Comparison of ENCODE assay signal across 10 mouse cellular contexts in the genomic region with DNA sequence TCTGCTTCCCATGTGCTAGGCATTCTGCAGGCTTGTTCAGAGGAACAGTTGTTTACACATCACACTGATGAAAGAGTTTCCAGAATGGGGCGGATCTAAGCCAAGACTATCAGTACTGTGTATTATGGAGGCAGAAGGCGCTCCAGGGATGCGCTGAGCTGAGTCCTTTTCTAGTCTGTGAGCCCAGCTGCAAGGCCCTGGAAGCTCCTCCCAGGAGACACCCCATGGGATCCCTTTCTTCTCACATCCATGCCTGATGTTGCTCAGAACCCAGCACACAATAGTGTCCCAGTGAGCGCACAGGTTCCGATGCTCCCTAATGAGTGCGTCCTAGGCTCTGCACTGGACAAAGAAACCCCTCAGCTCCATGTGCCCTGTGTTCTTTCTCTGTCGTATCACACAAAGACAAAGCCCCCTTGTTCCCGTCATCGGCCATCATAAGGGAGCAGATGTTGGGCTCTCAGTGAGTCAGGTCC.
DNase-seq lines count a peak whose midpoint lies in the region; ATAC-seq lines count a peak whose summit lies in the region.
"Had no signal": no experiment of that assay in that cellular context is flagged by ENCODE, and none has a peak within 500 bp of the region (broad histone marks: within the 10 kb centered on the region; RNA-seq: fewer than 3 reads in every experiment).

No protein-coding gene starts in this region.

- ATAC-seq in intestine, embryonic 14.5 days (replicated peaks; ENCODE audit: low FRiP score, low TSS enrichment, low read depth): peak; percentile 76; the same call in 1 of the 2 replicates
- ATAC-seq in intestine, embryonic 16.5 days: no peak; the same call in 1 of the 2 replicates
- ATAC-seq in embryonic facial prominence, embryonic 15.5 days (ENCODE audit: insufficient number of reproducible peaks, low FRiP score, low TSS enrichment, low read depth): peak; percentile 39; the same call in 1 of the 2 replicates
- ATAC-seq in neural tube, embryonic 14.5 days (ENCODE audit: low read depth): peak; percentile 49; the same call in 1 of the 2 replicates

- H3K4me1 ChIP-seq in intestine, embryonic 14.5 days (replicated peaks; ENCODE audit: control insufficient read depth, insufficient read depth, low read length): no peaks in the 10 kb centered on the region
- no peaks in the 10 kb centered on the region for H3K4me1 ChIP-seq in intestine, embryonic 16.5 days (ENCODE audit: control insufficient read depth, insufficient read depth, low read length)
- 0 out of 2 replicates have a peak, but pooled peaks cover 5% of the 10 kb centered on the region for H3K4me1 ChIP-seq in embryonic facial prominence, embryonic 15.5 days
- H3K4me1 ChIP-seq in neural tube, embryonic 14.5 days (ENCODE audit: control insufficient read depth, insufficient read depth, low read length): no peaks in the 10 kb centered on the region

- H3K4me2 ChIP-seq in intestine, embryonic 14.5 days (ENCODE audit: low read length): no peak overlapping the region
- H3K4me2 ChIP-seq in intestine, embryonic 16.5 days (ENCODE audit: low read depth, low read length): no peak overlapping the region
- no peak overlapping the region for H3K4me2 ChIP-seq in embryonic facial prominence, embryonic 15.5 days (replicated peaks)
- no peak overlapping the region for H3K4me2 ChIP-seq in neural tube, embryonic 14.5 days (ENCODE audit: low read depth, low read length)
- H3K4me2 ChIP-seq: limb, embryonic 12.5 days had no signal

- H3K27me3 ChIP-seq in intestine, embryonic 14.5 days (replicated peaks; ENCODE audit: control insufficient read depth, insufficient read depth, low read length): no peaks in the 10 kb centered on the region
- no peaks in the 10 kb centered on the region for H3K27me3 ChIP-seq in intestine, embryonic 16.5 days (replicated peaks; ENCODE audit: control insufficient read depth, insufficient read depth, low read length)
- H3K27me3 ChIP-seq in embryonic facial prominence, embryonic 15.5 days: no peaks in the 10 kb centered on the region
- no peaks in the 10 kb centered on the region for H3K27me3 ChIP-seq in neural tube, embryonic 14.5 days (ENCODE audit: control insufficient read depth, insufficient read depth, low read length)
- H3K27me3 ChIP-seq: CH12.LX; limb, embryonic 12.5 days had no signal

- no peak overlapping the region for H3K4me3 ChIP-seq in intestine, embryonic 14.5 days (ENCODE audit: low read depth, low read length)
- no peak overlapping the region for H3K4me3 ChIP-seq in intestine, embryonic 16.5 days (ENCODE audit: low read length)
- H3K4me3 ChIP-seq in embryonic facial prominence, embryonic 15.5 days (replicated peaks): no peak overlapping the region
- no peak overlapping the region for H3K4me3 ChIP-seq in neural tube, embryonic 14.5 days (ENCODE audit: low read depth, low read length)
- H3K4me3 ChIP-seq: limb, embryonic 12.5 days had no signal

- no peaks in the 10 kb centered on the region for H3K9me3 ChIP-seq in intestine, embryonic 14.5 days (ENCODE audit: control insufficient read depth, low read length)
- H3K9me3 ChIP-seq in intestine, embryonic 16.5 days (ENCODE audit: control insufficient read depth, low read length): no peaks in the 10 kb centered on the region
- H3K9me3 ChIP-seq in embryonic facial prominence, embryonic 15.5 days (replicated peaks): no peaks in the 10 kb centered on the region
- H3K9me3 ChIP-seq in neural tube, embryonic 14.5 days (ENCODE audit: control insufficient read depth, low read length): no peaks in the 10 kb centered on the region
- H3K9me3 ChIP-seq: limb, embryonic 12.5 days had no signal

- H3K9ac ChIP-seq in intestine, embryonic 14.5 days (ENCODE audit: low read length): no peak overlapping the region
- H3K9ac ChIP-seq in intestine, embryonic 16.5 days (ENCODE audit: low read depth, low read length): no peak overlapping the region
- no peak overlapping the region for H3K9ac ChIP-seq in embryonic facial prominence, embryonic 15.5 days
- no peak overlapping the region for H3K9ac ChIP-seq in neural tube, embryonic 14.5 days (replicated peaks; ENCODE audit: low read depth, low read length)
- H3K9ac ChIP-seq: limb, embryonic 12.5 days had no signal

- 71% methylated on average over 9 of the region's 9 CpGs for WGBS in intestine, embryonic 14.5 days
- 75% methylated on average over 9 of the region's 9 CpGs for WGBS in intestine, embryonic 16.5 days
- WGBS in embryonic facial prominence, embryonic 15.5 days: 67% methylated on average over 9 of the region's 9 CpGs
- WGBS in neural tube, embryonic 14.5 days: 35% methylated on average over 9 of the region's 9 CpGs

- peaks cover 14% of the 10 kb centered on the region for H3K36me3 ChIP-seq in intestine, embryonic 14.5 days (ENCODE audit: control insufficient read depth, insufficient read depth, low read length)
- H3K36me3 ChIP-seq in intestine, embryonic 16.5 days (ENCODE audit: control insufficient read depth, insufficient read depth, low read length): no peaks in the 10 kb centered on the region
- peaks cover 16% of the 10 kb centered on the region for H3K36me3 ChIP-seq in embryonic facial prominence, embryonic 15.5 days
- 0 out of 2 replicates have a peak, but pooled peaks cover 6% of the 10 kb centered on the region for H3K36me3 ChIP-seq in neural tube, embryonic 14.5 days (ENCODE audit: control insufficient read depth, insufficient read depth, low read length)

- peak overlapping the region; percentile 1; the same call in 1 of the 2 replicates for H3K27ac ChIP-seq in intestine, embryonic 14.5 days (ENCODE audit: low read depth)
- H3K27ac ChIP-seq in intestine, embryonic 16.5 days (ENCODE audit: low read length): no peak overlapping the region
- no peak overlapping the region for H3K27ac ChIP-seq in embryonic facial prominence, embryonic 15.5 days (replicated peaks)
- no peak overlapping the region for H3K27ac ChIP-seq in neural tube, embryonic 14.5 days (ENCODE audit: low read depth, low read length)
- H3K27ac ChIP-seq: limb, embryonic 12.5 days had no signal

- DNase-seq in intestine, embryonic 14.5 days (ENCODE audit: low spot score): no peak
- peak; percentile 82 for DNase-seq in layer of hippocampus, adult 9-11 months
- DNase-seq in kidney, postnatal 14 days: no peak
- DNase-seq in liver: no peak
- DNase-seq in cerebellum, postnatal 36 days: no peak
